ENCODE assay signal across 8 mouse cellular contexts in genomic region chr16:33714271-33714670, GRCm38 (mm10). TPM values are rescaled to one million over a fixed set of nuclear protein-coding genes. Genes with fewer than 3 reads are reported as not detected.
A peak's percentile ranks its signal among the peaks of the same experiment; 100 is the strongest.
DNase-seq lines count a peak whose midpoint lies in the region; ATAC-seq lines count a peak whose summit lies in the region.

No protein-coding gene starts in this region.

- DNase-seq in ovary, postnatal 36 days (ENCODE audit: low spot score) = peak; percentile 49
- DNase-seq in ovary, postnatal 10 days (ENCODE audit: low spot score) = no peak
- DNase-seq in heart, postnatal 14 days = peak; percentile 70 to 71
- peak; percentile 79 to 80 for DNase-seq in kidney, postnatal 36 days
- peak; percentile 63 for DNase-seq in mesoderm, embryonic 11.5 days (ENCODE audit: low read depth, low spot score)
- peak; percentile 87 to 91 for DNase-seq in spleen, postnatal 36 days (ENCODE audit: low spot score in 2 of 2)
- no peak for DNase-seq in left cerebral cortex, adult 8-10 months (ENCODE audit: low spot score in 2 of 2)

- H3K4me3 ChIP-seq in embryonic facial prominence, embryonic 12.5 days = peak overlapping the region; percentile 16; the same call in 1 of the 2 replicates

- no peaks in the 10 kb centered on the region for H3K27me3 ChIP-seq in embryonic facial prominence, embryonic 12.5 days

- intact Hi-C loops in heart, postnatal 14 days (cut with DNase I) = no loop called here

- H3K4me2 ChIP-seq in embryonic facial prominence, embryonic 12.5 days (replicated peaks) = peak overlapping the region; percentile 38

- 15% methylated on average over 13 of the region's 13 CpGs for WGBS in embryonic facial prominence, embryonic 12.5 days

- 0 out of 2 replicates have a peak, but pooled peaks cover 3% of the 10 kb centered on the region for H3K4me1 ChIP-seq in embryonic facial prominence, embryonic 12.5 days

- no peak overlapping the region for H3K9ac ChIP-seq in embryonic facial prominence, embryonic 12.5 days

- peaks cover 6% of the 10 kb centered on the region; the same call in 1 of the 2 replicates for H3K36me3 ChIP-seq in embryonic facial prominence, embryonic 12.5 days

- peak overlapping the region; percentile 30; the same call in 1 of the 2 replicates for H3K27ac ChIP-seq in embryonic facial prominence, embryonic 12.5 days

- no peaks in the 10 kb centered on the region for H3K9me3 ChIP-seq in embryonic facial prominence, embryonic 12.5 days

- ATAC-seq in embryonic facial prominence, embryonic 12.5 days (ENCODE audit: insufficient number of reproducible peaks, insufficient read depth, low FRiP score, low TSS enrichment) = 0 out of 2 replicates have a peak, but pooled peaks have one; percentile 50

RNA-seq across cellular contexts. Expression of gene Heg1, which starts 30.1 kb away (rescaled TPM):
- 16.7 and 17.9 TPM in 2 replicates for polyA plus RNA-seq in embryonic facial prominence, embryonic 12.5 days (2016; fragmentation: Nextera tagmentation; extraction: Ambion mirVana)
- total RNA-seq in heart, postnatal 14 days (2021) = 100 to 1,000 TPM; 199 to 203 TPM
- 10 to 100 TPM; 28.1 to 32.8 (median 31.7) TPM for total RNA-seq in left cerebral cortex, adult 8-10 months (2022)

Comparison
In these comparisons a context has a peak if more than half of its experiments do, and no peak if none do; other contexts are left out.
1. DNase-seq: peak in ovary, postnatal 36 days (single experiment), heart, postnatal 14 days (2 of 2), kidney, postnatal 36 days (2 of 2), mesoderm, embryonic 11.5 days (single experiment) and spleen, postnatal 36 days (2 of 2); none in ovary, postnatal 10 days (single experiment) and left cerebral cortex, adult 8-10 months (0 of 2).
2. RNA of gene Heg1, which starts 30.1 kb away (total RNA-seq): 199 to 203 TPM in heart, postnatal 14 days; 28.1 to 32.8 TPM in left cerebral cortex, adult 8-10 months; every median in the first group is over 4 times any median in the second.